Mouse (Mus musculus) liver, embryonic 14.5 days (tissue): ENCODE data around the gene Nkain1.

Experiments
- CTCF ChIP-seq: IDR thresholded peaks from 2 replicates; pipeline ENCODE4 v1.5.1; 2016; ENCODE audit warnings: antibody characterized with exemption, low read depth, control low read depth
- EP300 ChIP-seq: IDR thresholded peaks from 2 replicates; pipeline ENCODE4 v1.6.1; 2016; ENCODE audit warnings: antibody characterized with exemption, low read depth

DNA sequence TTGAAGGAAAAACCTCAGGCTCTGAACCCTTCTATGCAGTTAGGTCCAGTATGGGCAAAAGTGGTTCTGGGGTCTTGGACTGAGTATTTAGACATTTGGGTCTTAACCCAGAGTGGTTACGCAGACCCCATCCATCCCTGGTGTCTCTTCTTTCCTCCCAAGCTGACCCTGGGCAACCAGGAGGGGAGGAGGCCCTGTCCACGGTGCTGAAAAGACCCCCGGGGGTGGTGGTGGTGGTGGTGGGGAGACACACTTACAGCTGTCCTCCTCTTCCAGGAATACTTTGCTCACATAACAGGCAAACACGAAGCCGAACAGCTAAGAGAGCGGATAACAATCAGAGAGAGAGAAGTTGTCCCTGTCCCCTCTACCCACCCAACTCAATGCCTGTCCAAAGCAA lies 41.6 kb downstream of the Nkain1 start:
- TF ChIP-seq CTCF (no peak), EP300 (no peak)
